Mouse (Mus musculus) heart, adult 11 months (tissue): ENCODE measurements around the gene 1700007K13Rik.
A peak's percentile ranks its signal among the peaks of the same experiment; 100 is the strongest.
"Not testable (repeated sequence)": the region's sequence is repeated elsewhere in the genome, so short reads cannot be mapped to it uniquely, and the experiment has no call there.

Experiments
- DNase-seq: peaks from one replicate; pipeline ENCODE4 v3.0.0; 2022

Gene 1700007K13Rik

DNA sequence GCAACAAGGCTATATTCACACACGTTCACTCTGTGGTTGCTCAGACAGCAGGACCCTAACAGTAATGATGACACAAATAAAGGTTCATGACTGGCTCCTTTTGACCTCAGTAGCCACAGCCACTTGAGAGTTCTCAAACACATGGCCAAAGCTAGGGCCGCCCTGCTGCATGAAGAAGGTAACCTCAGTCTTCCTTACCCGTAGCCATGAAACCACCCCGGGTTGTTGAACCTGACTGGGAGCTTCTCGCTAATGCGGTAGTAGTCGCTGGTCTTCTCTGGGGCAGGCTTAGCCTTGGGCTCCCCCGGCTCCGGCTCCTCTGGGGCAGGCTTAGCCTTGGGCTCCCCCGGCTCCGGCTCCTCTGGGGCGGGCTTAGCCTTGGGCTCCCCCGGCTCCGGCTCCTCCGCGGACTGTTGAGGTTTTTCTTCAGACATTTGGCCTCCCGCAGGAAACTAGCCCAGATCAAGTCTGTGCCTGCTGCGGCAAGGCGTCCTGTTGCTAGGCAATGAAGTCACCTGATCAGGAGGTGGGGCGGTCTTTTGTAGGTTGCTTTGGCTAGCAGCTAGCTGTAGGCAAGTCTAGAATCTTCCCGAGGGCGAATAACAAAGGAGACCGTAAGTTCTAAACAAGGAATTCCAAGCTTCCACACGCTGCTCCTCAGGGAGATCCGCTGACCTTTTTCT is at the start of gene 1700007K13Rik:
Gene 1700007K13Rik (minus strand): TSS at position 497 of the 683 bp plus-strand sequence.
- DNase-seq, result peak; percentile 95

GRCm38 (mm10) chr2:28514489-28514888 is 48.4 kb upstream of the 1700007K13Rik start:
- peak; percentile 95 for DNase-seq

DNA sequence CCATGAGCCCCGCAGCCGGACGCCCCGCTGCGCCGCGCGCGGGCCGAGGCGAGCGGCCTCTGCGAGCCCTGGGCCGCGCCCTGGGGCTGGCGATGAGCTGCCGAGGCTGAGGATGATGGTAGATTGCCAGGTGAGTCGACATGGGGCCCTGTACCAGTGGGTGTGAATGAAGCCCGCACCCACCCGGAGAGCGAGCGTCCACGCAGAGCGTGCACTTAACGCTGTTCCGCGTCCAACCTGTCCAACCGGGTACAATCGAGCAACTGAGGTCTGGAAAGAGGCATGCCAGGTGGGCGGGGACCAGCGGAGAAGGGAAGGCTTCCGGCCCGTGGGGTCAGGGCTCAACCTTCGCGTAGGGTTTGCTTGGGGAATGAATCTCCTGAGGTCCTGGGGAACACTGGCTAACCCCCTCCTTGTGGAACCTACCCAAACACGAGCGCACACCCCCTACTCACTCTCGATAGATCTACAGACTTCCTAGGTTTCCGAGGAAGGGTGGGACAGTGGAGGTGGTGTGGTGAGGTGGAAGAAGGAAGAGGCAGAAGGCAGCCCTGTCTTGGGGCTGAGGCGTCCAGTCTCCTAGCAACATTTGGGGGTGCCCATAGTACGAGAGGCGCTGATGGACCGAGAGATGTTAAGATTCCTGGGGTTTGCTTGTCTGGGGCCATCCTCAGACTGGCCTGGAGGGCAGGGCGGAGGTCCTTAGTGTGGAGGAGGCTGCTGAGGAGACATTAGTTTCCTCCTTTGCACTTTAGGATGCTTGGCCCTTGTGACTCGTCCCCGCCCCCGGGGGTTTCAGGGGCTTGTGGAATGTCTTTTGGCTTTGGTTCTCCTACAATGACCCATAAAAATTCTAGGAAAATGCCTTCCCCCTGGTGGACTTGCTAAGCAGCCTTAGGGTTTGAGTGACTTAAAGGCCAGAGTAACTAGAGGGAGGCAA is 47.6 kb upstream of the 1700007K13Rik start:
- peak; percentile 91 for DNase-seq

GRCm38 (mm10) chr2:28512798-28513401 is 46.8 kb upstream of the 1700007K13Rik start, which contains the start of gene Ralgds:
Gene Ralgds, plus strand, starts transcription at chr2:28513125.
- DNase-seq, result peak; percentile 95

DNA sequence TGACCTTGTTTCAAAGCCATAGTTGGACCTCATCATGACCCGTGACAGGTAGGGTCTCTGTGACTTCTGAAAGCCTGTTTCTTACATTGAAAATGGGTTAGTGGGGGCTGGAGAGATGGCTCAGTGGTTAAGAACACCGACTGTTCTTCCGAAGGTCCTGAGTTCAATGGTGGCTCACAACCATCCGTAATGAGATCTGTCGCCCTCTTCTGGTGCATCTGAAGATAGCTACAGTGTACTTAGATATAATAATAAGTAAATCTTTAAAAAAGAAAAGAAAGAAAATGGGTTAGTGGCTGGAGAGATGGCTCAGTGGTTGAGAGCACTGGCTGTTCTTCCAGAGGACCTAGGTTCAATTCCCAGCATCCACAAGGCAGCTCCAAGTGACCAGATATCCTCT is 45.5 kb upstream of the 1700007K13Rik start:
- peak; percentile 15 for DNase-seq

GRCm38 (mm10) chr2:28506291-28506690 is 40.2 kb upstream of the 1700007K13Rik start:
- DNase-seq, result peak; percentile 81

DNA sequence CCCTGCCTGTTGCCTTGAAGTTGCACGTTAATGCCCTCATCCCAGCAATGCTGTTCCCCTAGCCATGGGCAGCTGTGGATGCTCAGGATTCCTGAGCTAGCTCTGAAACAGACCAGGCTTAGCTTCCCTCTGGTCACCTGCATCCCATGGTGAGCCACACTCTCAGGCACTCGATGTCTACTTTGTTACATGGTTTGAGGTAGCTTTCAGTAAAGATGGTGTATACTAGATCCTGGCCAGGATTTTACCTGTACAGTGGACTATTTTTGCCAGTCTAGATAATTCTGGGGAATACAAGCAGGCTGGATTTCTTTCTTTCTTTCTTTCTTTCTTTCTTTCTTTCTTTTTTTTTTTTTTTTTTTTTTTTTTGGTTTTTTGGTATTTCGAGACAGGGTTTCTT is 39.7 kb upstream of the 1700007K13Rik start, which contains the start of gene Gm10134:
Gene Gm10134 (plus strand): TSS at position 301 of the 400 bp plus-strand sequence.
- DNase-seq, result no peak

- DNase-seq, result no peak
Observed at GRCm38 (mm10) chr2:28504676-28505075, 38.5 kb upstream of the 1700007K13Rik start.

GRCm38 (mm10) chr2:28502987-28503386 is 36.9 kb upstream of the 1700007K13Rik start:
- peak; percentile 82 for DNase-seq

- peak; percentile 86 for DNase-seq
Observed at GRCm38 (mm10) chr2:28498431-28498830, 32.3 kb upstream of the 1700007K13Rik start.

DNA sequence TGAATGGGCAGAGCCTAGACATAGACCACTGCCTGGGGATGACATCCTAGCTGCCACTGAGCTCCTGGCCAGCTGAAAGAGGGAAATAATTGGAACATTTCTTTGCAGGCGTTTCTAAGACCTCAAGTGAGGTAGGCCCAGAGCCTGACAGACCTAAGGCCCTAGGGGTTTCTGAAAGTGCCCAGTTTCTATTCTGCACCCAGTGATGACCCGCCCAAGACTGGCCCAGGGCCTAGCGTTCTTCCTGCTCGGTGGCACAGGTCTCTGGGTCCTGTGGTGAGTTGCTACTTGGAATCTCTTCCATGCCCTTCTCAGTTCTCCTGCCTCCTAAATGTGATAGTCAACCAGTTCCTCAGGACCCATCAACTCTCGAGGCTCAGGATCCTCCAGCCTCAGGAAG is 31.4 kb upstream of the 1700007K13Rik start:
- DNase-seq, result peak; percentile 87

DNA sequence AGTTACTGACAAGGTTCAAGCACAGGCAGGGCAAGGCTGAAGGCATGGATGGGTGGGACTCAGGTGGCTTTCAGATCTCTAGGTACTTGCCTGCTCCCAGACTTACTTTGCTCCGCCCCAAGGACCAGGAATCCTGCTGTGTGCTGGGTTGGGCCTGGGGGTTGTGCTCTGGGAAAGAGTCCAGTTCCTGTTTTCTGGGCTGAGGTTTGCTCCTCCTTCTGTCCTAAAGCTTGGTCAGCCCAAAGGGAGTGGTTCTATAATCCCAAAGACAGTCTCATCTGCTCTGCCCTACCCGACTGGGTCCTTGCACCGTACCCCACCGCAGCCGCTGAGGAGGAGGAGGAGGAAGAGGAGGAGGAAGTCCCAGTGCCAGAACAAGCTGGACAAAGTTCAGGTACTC is 30.5 kb upstream of the 1700007K13Rik start, which contains the start of gene Gbgt1:
Gene Gbgt1 (plus strand): TSS at position 221 of the 400 bp plus-strand sequence.
- DNase-seq, result peak; percentile 94

DNA sequence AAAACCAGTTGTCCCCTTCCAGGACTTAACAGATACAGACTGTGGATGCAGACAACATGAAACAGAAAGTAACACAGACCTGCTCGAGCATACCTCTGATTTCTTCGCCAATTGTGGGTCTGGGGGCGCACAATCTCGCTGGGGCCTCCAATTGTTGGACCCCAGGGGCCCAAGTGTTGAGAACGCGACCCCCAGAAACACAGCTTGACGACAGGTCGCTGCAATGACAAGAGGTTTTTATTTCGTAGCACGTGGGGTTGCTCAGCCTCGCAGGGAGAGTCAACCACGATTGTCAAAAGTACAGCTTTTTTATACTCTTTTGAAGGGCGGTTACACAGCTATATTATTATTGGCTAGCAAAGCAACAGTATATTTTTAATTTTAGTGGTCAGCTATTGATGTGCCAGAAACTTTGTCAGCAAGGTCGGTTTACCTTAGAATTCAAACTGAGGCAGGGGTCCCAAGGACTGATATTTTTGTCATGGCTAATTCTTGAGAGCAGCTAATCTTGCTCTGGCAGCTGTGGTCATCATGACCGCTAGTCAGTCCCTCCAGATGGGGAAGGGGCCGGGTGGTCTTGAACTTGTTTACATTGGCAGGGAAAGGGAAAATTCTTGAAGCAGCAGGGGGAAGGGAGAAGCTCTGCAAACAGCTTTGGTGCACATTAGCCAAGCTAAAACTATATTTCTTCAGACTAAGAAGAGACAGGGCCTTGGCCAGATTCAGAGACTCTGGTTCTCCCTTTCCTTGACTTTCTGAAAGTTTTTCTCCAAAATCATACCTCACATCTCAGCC is 29.9 kb upstream of the 1700007K13Rik start:
- DNase-seq, result peak; percentile 79

GRCm38 (mm10) chr2:28495207-28495756 is 29.1 kb upstream of the 1700007K13Rik start:
- DNase-seq, result peak; percentile 92

- peak; percentile 40 for DNase-seq
Observed at GRCm38 (mm10) chr2:28494521-28494920, 28.4 kb upstream of the 1700007K13Rik start.

- DNase-seq, result peak; percentile 40
Observed at GRCm38 (mm10) chr2:28483861-28484260, 17.7 kb upstream of the 1700007K13Rik start.

GRCm38 (mm10) chr2:28479208-28480204 is 13.4 kb upstream of the 1700007K13Rik start:
- DNase-seq, result peak; percentile 79

DNA sequence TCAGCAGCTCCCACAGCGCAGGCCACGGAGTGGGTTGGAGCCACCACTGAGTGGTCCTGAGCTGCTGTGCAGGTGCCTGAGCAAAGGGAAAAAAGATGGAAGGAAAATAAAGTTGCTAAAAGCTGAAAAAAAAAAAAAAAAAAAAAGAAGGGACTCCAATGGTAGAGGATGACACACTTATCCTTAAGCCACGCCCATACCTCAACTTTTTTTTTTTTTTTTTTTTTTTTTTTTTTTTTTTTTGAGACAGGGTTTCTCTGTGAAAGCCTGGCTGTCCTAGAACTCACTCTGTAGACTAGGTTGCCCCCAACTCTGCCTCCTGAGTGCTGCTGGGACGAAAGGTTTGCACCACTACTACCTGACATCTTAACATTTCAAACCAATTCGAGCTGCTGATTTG is 11.9 kb upstream of the 1700007K13Rik start:
- not testable (repeated sequence) for DNase-seq

DNA sequence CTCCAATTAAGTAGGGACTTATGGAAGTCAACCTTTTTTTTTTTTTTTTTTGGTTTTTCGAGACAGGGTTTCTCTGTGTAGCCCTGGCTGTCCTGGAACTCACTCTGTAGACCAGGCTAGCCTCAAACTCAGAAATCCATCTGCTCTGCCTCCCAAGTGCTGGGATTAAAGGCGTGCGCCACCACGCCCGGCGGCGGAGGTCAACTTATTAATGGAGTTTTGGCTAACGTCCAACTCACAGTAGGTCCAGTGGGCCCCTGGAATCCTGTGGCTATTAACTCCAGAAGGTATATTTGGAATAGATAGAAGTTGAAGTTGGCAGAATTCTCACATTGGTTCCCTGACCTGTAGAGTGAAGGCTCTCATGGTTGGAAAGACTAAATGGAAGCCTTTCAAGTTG is 5.9 kb upstream of the 1700007K13Rik start:
- peak; percentile 83 for DNase-seq

DNA sequence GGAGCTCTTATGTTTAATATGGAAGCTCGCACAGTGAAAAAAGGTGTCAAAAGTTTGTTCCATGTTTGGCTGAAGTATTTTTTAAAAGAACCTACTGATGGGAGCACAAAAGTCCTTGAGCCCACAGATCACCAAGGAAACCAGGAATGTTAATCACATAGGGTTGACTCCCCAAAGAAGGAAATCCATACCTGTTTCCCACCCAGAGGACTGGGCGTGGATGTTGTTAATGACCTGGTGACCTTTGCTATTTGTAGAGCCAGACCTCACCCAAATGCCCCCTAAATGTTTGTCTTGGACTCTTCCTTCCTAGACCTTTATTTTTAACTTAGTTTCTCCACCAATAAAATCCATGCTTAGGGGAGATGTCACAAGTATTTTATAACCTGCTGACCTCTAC is 4.5 kb upstream of the 1700007K13Rik start:
- DNase-seq, result peak; percentile 19
